Mouse (Mus musculus) embryo, embryonic 11.5 days (tissue): ENCODE measurements around the gene Ppfibp2.

Source experiments
- DNase-seq: peaks from one replicate; pipeline ENCODE4 v3.0.0-alpha.2; 2012; ENCODE audit warnings: low read depth, low spot score

Gene Ppfibp2

GRCm38 (mm10) chr7:107594857-107595402 is at the start of gene Ppfibp2:
Gene Ppfibp2, plus strand, starts transcription at chr7:107595207.
- peak; percentile 72 for DNase-seq

DNA sequence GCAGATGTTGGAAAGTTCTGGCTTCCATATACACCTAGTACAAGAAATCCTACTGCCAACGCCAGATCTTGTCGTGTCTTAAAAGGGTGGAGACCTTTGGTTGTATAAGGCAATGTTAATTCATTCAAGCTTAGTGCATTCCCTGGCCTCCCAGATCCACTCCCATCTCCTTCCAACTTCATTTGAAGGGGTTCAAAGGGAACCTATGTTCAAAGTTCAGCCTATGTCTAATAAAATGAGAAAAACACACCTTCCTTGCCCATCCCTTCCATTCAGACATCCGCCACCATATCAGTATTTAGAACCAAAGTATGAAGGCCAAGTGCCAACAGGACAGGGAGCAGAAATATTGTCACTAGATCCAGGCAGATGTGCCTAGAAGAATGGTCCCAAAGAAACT is 47.1 kb upstream of the Ppfibp2 start:
- DNase-seq: no peak

GRCm38 (mm10) chr7:107553461-107553860 is 41.5 kb upstream of the Ppfibp2 start:
- no peak for DNase-seq

GRCm38 (mm10) chr7:107555906-107556305 is 39.1 kb upstream of the Ppfibp2 start:
- no peak for DNase-seq

GRCm38 (mm10) chr7:107560675-107561074 is 34.3 kb upstream of the Ppfibp2 start:
- no peak for DNase-seq

DNA sequence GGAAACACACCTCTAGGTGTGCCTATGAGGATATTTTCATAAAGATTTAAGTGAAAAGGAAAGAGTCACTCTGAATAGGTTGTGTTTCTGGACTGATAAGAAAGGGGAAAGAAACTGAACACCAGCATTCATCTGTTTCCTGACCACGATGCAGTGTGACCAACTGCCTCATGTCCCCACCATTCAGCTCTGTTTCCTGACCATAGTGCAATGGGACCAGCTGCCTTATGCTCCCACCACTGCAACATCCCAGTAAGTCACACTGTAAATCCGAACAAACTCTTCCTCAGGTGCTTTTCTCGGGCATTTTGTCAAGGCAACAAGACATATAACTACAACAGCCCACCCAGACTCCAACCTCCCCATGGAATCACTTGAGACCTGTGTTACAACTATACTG is 33.4 kb upstream of the Ppfibp2 start:
- no peak for DNase-seq

GRCm38 (mm10) chr7:107563727-107564126 is 31.3 kb upstream of the Ppfibp2 start:
- no peak for DNase-seq

DNA sequence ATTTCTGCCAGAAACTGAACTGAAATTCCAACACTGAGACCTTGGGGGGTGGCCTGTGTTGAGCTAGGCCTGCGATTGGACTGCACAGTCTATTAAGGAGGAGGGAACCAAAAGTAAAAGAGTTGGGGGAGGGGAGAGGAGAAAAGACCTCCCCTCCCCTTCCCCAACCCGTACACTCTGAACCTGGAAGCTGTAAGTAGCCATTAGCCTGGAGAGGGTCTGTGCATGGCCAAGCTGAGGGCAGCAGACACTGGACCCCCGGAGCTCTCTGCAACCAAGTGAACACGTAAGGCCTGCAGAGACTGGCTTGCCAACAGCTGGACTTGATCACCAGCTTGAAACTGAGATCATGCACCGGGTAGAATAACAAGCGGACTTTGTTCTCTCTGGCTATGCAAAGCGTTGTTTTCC is 27.7 kb upstream of the Ppfibp2 start, which contains the start of gene Olfml1:
Olfml1 (plus strand) TSS at position 186 of the 411 bp plus-strand sequence.
- DNase-seq: peak; percentile 54

DNA sequence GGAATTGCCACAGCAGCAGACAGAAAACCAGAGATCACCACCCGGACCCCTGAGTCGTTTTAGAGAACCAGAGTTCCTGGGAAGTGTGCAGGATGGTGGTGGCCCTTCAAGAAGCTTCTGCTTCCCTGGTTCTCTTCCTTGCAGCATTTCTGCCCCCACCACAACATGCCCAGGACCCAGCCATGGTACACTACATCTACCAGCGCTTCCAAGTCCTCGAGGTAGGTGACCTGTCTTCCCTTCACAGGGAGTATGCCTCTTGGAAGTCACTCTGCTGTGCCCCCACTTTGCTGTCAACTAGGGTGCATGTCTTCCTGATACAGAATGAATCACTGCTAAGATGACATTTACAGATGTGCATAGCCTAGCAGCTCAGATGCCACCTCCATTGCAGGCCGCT is 27.3 kb upstream of the Ppfibp2 start:
- no peak for DNase-seq

- DNase-seq: no peak
These were observed 26.0 kb upstream of the Ppfibp2 start for GRCm38 (mm10) chr7:107568971-107569370.

- no peak for DNase-seq
These were observed 21.2 kb upstream of the Ppfibp2 start for GRCm38 (mm10) chr7:107573856-107574255.

- DNase-seq: no peak
These were observed 20.7 kb upstream of the Ppfibp2 start for GRCm38 (mm10) chr7:107574276-107574675.

- DNase-seq: no peak
These were observed 2.4 kb upstream of the Ppfibp2 start for GRCm38 (mm10) chr7:107592641-107593040.

DNA sequence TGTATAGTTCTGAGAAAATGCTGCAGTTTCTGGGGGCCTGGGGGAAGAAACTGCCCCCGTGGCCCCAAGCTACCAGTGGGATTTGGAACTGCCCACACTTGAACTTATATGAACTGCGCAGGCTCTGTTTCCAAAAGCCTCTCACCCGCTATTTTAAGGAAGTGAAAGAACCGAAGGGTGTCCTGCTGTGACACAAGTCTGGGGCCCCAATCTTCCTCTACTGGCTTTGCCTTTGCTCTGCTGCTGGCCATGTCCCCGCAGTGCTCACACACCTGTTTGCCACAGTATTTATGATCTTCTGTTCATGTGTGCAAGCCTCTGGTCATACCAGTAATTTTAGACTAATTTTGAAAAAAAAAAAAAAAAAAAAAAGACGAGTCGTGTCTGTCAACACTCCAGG is 1.1 kb upstream of the Ppfibp2 start:
- DNase-seq: no peak

DNA sequence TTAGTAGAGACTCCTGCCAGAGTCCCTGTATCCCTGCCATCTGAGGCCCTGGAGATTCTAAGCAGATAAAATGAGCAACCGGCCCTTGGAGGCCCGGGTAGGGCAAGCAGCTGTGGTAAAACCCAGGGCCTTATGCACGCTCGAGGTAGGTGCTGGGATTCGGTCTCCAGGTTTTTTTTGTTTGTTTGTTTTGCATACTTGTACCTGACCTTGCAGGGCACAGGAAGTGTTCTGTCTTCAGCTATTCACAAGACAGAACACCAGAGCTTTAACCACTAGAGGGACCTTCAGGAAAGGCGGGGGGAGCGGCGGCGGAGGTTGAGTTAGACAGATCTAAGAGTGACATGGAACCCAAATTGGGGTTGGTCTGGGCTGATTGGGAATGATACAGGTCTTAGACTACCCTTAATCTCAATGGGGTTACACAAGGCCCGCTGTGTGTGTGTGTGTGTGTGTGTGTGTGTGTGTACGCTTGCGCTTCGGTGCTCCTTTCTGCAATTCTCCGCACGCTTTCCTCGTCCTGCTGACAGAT is 616 bp upstream of the Ppfibp2 start:
- DNase-seq: peak; percentile 5

DNA sequence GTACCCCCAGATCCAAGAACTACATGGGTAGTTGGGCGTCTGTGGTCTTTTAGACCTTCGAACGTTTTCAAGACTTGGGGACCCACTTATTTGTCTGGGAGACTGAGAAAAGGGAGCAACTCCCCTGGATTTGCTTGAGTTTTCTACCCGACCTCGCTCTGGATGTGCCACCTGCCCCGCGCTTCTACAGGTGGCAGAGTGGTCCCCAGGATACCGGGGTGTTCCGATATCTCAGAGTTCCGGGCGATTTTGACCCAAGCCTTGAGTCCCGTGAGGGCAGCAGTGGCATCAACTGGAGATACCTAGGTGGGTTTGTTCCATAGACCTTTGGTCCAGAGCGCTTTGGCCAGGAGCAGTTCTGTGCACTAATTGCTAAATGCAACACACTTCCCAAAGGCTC is 419 bp downstream of the Ppfibp2 start:
- no peak for DNase-seq

DNA sequence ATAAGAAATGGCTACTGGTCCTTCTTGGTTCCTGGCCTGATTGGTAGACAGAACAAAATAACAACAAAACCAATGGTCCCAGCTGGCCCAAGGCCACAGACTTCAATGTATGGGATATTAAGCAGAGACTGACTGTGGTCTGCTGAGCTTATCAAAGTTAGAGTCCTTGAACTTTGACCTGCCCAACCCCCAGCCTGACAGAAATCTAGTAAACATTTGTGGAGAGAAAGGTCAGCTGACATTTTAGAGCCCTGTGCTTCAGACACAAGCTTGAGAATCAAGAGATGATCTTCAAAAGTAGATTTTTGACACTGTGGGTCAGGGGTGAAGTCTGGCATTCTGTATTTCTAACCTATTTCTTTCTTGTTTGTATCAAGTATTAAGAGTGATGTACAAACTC is 1.7 kb downstream of the Ppfibp2 start:
- DNase-seq: no peak

GRCm38 (mm10) chr7:107597956-107598355 is 2.9 kb downstream of the Ppfibp2 start:
- no peak for DNase-seq

DNA sequence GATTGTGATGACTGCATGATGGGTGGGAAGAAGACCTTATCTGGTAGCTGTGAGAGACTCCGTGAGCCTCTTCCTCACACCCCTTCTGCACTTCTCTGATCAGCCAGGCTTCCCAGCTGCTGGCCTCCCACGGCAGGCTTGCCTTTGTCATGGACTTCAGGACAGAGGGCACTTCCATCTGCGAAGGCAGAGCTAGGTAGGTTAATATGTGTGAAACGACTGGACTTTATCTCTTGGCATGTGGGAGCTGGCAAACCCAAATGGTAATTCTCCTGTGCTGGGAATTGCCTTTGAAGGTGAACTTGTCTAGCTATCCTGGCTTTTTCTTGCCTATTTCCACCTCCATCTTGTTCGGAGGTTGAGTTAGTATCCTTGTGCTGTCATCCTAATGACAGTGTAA is 5.6 kb downstream of the Ppfibp2 start:
- DNase-seq: no peak

GRCm38 (mm10) chr7:107602505-107602904 is 7.5 kb downstream of the Ppfibp2 start:
- no peak for DNase-seq

- DNase-seq: no peak
These were observed 7.9 kb downstream of the Ppfibp2 start for GRCm38 (mm10) chr7:107602913-107603312.

GRCm38 (mm10) chr7:107607766-107608165 is 12.8 kb downstream of the Ppfibp2 start:
- DNase-seq: no peak

DNA sequence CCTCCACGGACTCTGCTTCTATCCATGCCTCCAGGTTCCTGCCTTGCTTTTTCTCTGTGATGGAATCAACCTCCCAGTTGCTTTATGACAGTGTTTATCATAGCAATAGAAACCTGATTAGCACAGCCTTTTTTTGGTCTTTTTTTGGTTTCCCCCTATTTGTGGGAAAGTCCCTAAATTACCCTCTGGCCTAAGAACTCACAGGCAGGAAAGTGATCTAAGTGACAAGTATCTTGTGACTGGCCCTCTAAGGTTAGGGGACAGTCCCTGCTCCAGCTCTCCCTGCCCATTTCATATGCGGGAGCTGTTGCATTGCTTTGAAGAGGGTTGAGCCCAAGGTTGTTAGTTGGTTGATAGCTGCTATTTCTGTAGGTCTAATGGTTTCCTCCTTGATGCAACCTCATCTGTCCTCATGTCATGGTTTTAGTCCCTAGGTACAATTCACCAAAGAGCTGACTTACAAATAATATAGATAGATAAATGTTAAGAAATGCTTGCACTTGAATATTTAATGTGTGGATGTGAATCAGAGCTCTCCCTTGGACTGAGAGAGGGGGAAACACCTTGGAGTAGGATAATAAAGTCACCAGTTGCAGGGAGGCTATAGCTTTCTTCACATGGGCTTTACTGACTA is 14.7 kb downstream of the Ppfibp2 start:
- DNase-seq: no peak
